Mouse (Mus musculus): ENCODE measurements at regions not wholly inside any gene's neighbourhood (a gene's known extent, or its start where the extent isn't known, plus 50 kb on each side); places are given as distances from the start of the nearest gene placed in this dataset.

DNA sequence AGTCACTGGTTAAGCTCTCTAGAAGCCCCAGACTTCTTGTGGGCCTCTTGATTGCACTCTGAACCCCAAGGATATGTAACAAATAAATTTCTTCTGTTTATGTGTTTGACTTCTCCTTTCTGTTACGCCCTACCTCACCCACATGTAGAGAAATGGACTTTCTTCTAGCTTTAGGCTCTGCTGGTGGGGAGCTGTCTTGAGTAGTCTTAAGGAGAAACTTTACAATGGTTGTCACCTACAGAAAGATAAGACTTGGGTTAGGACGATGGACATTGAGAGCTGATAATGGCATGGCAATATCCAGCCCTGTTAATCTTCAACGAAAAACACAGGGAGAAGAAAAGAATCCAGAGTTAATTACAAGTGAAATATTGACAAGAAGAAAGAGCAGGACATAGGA is 416.1 kb downstream of the Dmrt2 start:
- Histone ChIP-seq H3K4me2 (ENCODE audit: low read depth, low read length) (no peak overlapping the region), H3K36me3 (ENCODE audit: control insufficient read depth, insufficient read depth, low read length) (no peaks in the 10 kb centered on the region), H3K4me1 (ENCODE audit: control insufficient read depth, insufficient read depth, low read length) (no peaks in the 10 kb centered on the region), H3K9ac (replicated peaks; ENCODE audit: low read depth, low read length) (no peak overlapping the region), H3K4me3 (ENCODE audit: low read depth, low read length) (no peak overlapping the region), H3K27me3 (ENCODE audit: control insufficient read depth, insufficient read depth, low read length) (no peaks in the 10 kb centered on the region), H3K9me3 (ENCODE audit: control insufficient read depth, low read length) (no peaks in the 10 kb centered on the region), H3K27ac (ENCODE audit: low read depth, low read length) (no peak overlapping the region)
- WGBS = 75% methylated on average over 3 of the region's 3 CpGs
- ATAC-seq (ENCODE audit: low read depth) = no peak

DNA sequence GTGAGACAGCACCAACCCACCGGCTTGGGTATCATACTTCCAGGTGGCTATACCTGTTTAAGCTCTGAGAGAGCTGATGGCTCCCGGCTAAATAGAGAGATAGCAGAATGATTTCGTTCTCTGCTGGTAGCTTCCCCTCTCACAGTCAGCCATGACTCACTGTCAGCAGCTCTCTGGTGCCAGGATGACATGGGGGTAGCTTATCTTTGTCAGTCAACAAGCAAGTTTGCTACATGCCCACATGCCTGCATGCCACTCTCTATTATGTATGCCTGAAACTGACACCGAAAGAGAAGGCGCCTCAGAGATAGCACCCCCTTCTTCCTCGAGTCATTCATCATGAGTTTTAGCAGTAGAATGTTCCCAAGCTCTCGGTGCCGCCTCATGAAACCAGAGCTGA is 419.2 kb downstream of the Dmrt2 start:
- Histone ChIP-seq H3K4me2 (ENCODE audit: low read depth, low read length) (no peak overlapping the region), H3K36me3 (ENCODE audit: control insufficient read depth, insufficient read depth, low read length) (no peaks in the 10 kb centered on the region), H3K9ac (replicated peaks; ENCODE audit: low read depth, low read length) (no peak overlapping the region), H3K4me1 (ENCODE audit: control insufficient read depth, insufficient read depth, low read length) (no peaks in the 10 kb centered on the region), H3K9me3 (ENCODE audit: control insufficient read depth, low read length) (no peaks in the 10 kb centered on the region), H3K4me3 (ENCODE audit: low read depth, low read length) (no peak overlapping the region), H3K27ac (ENCODE audit: low read depth, low read length) (no peak overlapping the region), H3K27me3 (ENCODE audit: control insufficient read depth, insufficient read depth, low read length) (no peaks in the 10 kb centered on the region)
- 88% methylated on average over 8 of the region's 8 CpGs for WGBS
- no peak for ATAC-seq (ENCODE audit: low read depth)

DNA sequence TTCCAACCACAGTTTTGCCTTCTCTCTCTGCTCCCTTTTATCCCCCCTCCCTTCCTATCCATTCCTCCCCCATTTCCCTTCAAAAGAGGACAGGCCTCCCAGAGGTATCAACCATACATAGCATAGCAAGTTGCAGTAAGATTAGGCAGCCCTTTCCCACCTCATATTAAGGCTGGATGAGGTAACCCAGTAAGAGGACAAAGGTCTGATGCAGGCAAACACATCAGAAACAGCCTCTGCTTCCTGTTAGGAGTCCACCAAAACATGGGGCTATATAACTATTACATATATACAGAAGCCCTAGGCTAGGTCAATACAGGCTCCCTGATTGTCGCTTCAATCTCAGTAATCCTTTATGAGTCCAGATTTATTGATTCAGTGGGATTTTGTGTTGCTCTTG is 421.6 kb downstream of the Dmrt2 start:
- H3K9me3 ChIP-seq (ENCODE audit: control insufficient read depth, low read length) = no peaks in the 10 kb centered on the region
- no peak overlapping the region for H3K27ac ChIP-seq (ENCODE audit: low read depth, low read length)
- ATAC-seq (ENCODE audit: low read depth) = no peak
- no peak overlapping the region for H3K9ac ChIP-seq (replicated peaks; ENCODE audit: low read depth, low read length)
- H3K36me3 ChIP-seq (ENCODE audit: control insufficient read depth, insufficient read depth, low read length) = no peaks in the 10 kb centered on the region
- no peak overlapping the region for H3K4me3 ChIP-seq (ENCODE audit: low read depth, low read length)
- no peaks in the 10 kb centered on the region for H3K4me1 ChIP-seq (ENCODE audit: control insufficient read depth, insufficient read depth, low read length)
- no peaks in the 10 kb centered on the region for H3K27me3 ChIP-seq (ENCODE audit: control insufficient read depth, insufficient read depth, low read length)
- 100% methylated on average over 1 of the region's 1 CpGs for WGBS
- no peak overlapping the region for H3K4me2 ChIP-seq (ENCODE audit: low read depth, low read length)

DNA sequence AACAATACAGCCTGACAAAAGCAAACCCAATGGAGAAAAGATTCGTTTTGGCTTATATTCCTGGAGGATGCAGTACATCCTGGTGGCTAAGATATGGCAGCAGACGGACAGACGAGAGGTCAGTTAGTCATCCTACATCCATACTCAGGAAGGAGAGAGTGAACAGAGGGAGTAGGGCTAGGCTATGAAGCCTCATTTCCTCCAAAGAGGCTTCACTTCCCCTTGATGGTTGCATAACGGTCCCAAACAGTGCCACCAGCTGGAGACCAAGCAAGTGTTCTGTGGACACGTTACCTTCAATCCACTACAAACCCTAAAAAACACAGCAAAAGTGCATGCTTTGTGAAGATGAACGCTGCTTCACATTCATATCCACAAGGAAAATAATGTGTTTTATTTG is 442.1 kb downstream of the Dmrt2 start:
- ATAC-seq (ENCODE audit: low read depth) = no peak
- no peaks in the 10 kb centered on the region for H3K27me3 ChIP-seq (ENCODE audit: control insufficient read depth, insufficient read depth, low read length)
- no peak overlapping the region for H3K9ac ChIP-seq (replicated peaks; ENCODE audit: low read depth, low read length)
- H3K4me2 ChIP-seq (ENCODE audit: low read depth, low read length) = no peak overlapping the region
- no peak overlapping the region for H3K4me3 ChIP-seq (ENCODE audit: low read depth, low read length)
- WGBS = 89% methylated on average over 6 of the region's 6 CpGs
- no peaks in the 10 kb centered on the region for H3K9me3 ChIP-seq (ENCODE audit: control insufficient read depth, low read length)
- H3K36me3 ChIP-seq (ENCODE audit: control insufficient read depth, insufficient read depth, low read length) = no peaks in the 10 kb centered on the region
- H3K4me1 ChIP-seq (ENCODE audit: control insufficient read depth, insufficient read depth, low read length) = no peaks in the 10 kb centered on the region
- H3K27ac ChIP-seq (ENCODE audit: low read depth, low read length) = no peak overlapping the region

DNA sequence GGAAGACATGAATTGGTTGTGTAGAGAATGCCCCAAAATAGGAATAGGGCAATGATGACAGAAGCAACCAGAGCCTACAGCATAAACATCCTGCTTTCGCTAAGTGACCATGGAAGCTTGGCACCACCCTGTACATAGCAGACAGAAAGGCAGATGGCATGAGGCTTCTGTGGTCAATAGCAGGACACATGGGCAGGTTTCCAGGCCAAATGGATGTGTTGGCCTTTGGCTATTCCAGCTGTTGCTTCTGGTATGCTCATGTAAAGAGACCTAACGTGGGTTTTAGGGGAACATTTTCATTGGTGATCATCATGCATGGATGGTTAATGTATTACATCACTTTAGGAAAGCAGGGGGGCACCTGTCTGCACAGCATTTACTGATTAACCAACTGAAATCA is 456.2 kb downstream of the Dmrt2 start:
- H3K27me3 ChIP-seq (ENCODE audit: control insufficient read depth, insufficient read depth, low read length) = no peaks in the 10 kb centered on the region
- no peak overlapping the region for H3K27ac ChIP-seq (ENCODE audit: low read depth, low read length)
- no peaks in the 10 kb centered on the region for H3K36me3 ChIP-seq (ENCODE audit: control insufficient read depth, insufficient read depth, low read length)
- H3K4me1 ChIP-seq (ENCODE audit: control insufficient read depth, insufficient read depth, low read length) = no peaks in the 10 kb centered on the region
- no peak for ATAC-seq (ENCODE audit: low read depth)
- H3K9ac ChIP-seq (replicated peaks; ENCODE audit: low read depth, low read length) = no peak overlapping the region
- H3K4me3 ChIP-seq (ENCODE audit: low read depth, low read length) = no peak overlapping the region
- 74% methylated on average over 2 of the region's 2 CpGs for WGBS
- no peak overlapping the region for H3K4me2 ChIP-seq (ENCODE audit: low read depth, low read length)
- H3K9me3 ChIP-seq (ENCODE audit: control insufficient read depth, low read length) = no peaks in the 10 kb centered on the region

DNA sequence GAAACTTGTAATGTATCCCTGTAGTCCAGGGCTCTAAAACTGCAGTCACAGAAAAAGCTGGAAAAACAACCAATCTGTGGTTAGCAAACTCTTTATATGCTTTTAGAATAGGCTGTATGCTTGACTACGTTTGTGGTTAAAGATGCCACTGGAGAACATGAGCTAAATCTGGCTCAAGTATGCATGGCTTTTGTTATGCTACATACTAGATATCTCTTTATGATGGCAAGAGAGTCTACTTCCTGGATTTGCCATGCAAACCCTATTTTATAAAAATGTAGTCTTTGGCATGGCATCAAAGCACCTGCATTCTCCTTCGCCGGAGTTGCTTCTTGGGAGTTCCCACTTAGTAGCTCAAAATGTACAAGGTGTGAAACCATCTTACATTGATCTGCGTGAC is 462.2 kb downstream of the Dmrt2 start:
- ATAC-seq (ENCODE audit: low read depth) = no peak
- 92% methylated on average over 4 of the region's 4 CpGs for whole genome bisulfite sequencing

DNA sequence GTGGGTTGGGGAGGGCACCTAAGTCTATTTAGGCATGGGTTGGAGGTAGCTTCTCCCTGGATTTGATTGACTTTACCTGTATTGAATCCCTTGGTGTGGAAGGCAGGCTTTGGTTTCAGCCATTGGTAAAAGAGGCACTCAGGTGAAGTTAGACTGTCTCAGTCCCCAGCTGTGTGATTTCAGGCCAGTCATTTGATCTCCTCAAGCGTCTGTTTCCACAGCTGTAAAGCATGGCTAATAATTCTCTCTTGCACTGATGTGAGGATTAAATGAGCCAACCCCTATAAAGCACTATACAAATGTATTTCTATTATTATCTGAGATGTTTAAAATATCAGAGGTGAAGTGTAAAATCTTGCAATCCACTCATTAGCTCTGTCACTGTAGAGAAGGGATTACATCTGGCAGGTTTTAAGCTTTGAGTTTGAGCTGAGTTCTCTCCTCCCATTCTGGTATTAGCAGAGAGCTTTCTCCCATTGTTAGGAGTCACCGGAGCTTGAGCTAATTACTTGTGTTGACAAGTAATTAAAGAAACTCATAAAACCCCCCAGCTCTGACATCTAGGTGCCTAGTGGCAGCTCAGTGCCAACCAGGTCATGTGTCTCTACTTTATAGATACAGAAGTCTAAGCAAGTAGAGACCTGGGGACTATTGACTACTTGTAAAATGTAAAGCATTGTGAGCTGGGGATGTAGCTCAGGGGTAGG is 463.3 kb downstream of the Dmrt2 start:
- Histone ChIP-seq H3K9me3 (ENCODE audit: control insufficient read depth, low read length) (no peaks in the 10 kb centered on the region), H3K4me3 (ENCODE audit: low read depth, low read length) (no peak overlapping the region), H3K27me3 (ENCODE audit: control insufficient read depth, insufficient read depth, low read length) (no peaks in the 10 kb centered on the region), H3K9ac (replicated peaks; ENCODE audit: low read depth, low read length) (no peak overlapping the region), H3K4me1 (ENCODE audit: control insufficient read depth, insufficient read depth, low read length) (0 out of 2 replicates have a peak, but pooled peaks cover 3% of the 10 kb centered on the region), H3K4me2 (ENCODE audit: low read depth, low read length) (no peak overlapping the region), H3K27ac (ENCODE audit: low read depth, low read length) (no peak overlapping the region), H3K36me3 (ENCODE audit: control insufficient read depth, insufficient read depth, low read length) (no peaks in the 10 kb centered on the region)
- 7% methylated on average over 2 of the region's 2 CpGs for WGBS
- no peak for ATAC-seq (ENCODE audit: low read depth)

More for the DNA sequence above, 462.2 kb downstream of the Dmrt2 start:
- Histone ChIP-seq H3K4me3 (ENCODE audit: low read depth, low read length) (no peak overlapping the region), H3K36me3 (ENCODE audit: control insufficient read depth, insufficient read depth, low read length) (no peaks in the 10 kb centered on the region), H3K9ac (replicated peaks; ENCODE audit: low read depth, low read length) (no peak overlapping the region), H3K27me3 (ENCODE audit: control insufficient read depth, insufficient read depth, low read length) (no peaks in the 10 kb centered on the region), H3K9me3 (ENCODE audit: control insufficient read depth, low read length) (no peaks in the 10 kb centered on the region), H3K4me2 (ENCODE audit: low read depth, low read length) (no peak overlapping the region), H3K4me1 (ENCODE audit: control insufficient read depth, insufficient read depth, low read length) (0 out of 2 replicates have a peak, but pooled peaks cover 3% of the 10 kb centered on the region), H3K27ac (ENCODE audit: low read depth, low read length) (no peak overlapping the region)

DNA sequence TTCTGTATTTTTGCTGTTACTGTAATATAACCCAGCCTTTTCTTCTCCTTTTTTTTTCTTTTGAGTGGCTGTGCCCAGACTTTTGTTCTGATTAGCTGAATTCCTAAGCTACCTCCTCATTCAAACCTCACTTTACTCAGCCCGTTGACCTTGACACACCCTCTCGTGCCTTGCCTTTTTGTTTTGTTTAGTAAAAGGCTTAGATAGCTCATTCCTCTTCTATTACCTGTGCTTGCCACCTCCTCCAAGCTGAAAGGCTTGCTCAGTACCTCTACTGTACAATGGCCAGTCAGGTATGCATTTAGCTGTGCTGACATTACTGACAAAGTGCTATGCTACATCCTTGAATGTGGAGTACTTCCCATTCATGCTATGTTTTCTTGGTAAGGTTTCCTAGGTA is 464.2 kb upstream of the Smarca2 start:
- H3K27me3 ChIP-seq (ENCODE audit: control insufficient read depth, insufficient read depth, low read length) = no peaks in the 10 kb centered on the region
- H3K4me3 ChIP-seq (ENCODE audit: low read depth, low read length) = no peak overlapping the region
- no peak overlapping the region for H3K27ac ChIP-seq (ENCODE audit: low read depth, low read length)
- H3K36me3 ChIP-seq (ENCODE audit: control insufficient read depth, insufficient read depth, low read length) = no peaks in the 10 kb centered on the region
- H3K9me3 ChIP-seq (ENCODE audit: control insufficient read depth, low read length) = no peaks in the 10 kb centered on the region
- 83% methylated on average over 2 of the region's 2 CpGs for WGBS
- H3K4me1 ChIP-seq (ENCODE audit: control insufficient read depth, insufficient read depth, low read length) = 0 out of 2 replicates have a peak, but pooled peaks cover 2% of the 10 kb centered on the region
- ATAC-seq (ENCODE audit: low read depth) = no peak
- H3K4me2 ChIP-seq (ENCODE audit: low read depth, low read length) = no peak overlapping the region
- no peak overlapping the region for H3K9ac ChIP-seq (replicated peaks; ENCODE audit: low read depth, low read length)

DNA sequence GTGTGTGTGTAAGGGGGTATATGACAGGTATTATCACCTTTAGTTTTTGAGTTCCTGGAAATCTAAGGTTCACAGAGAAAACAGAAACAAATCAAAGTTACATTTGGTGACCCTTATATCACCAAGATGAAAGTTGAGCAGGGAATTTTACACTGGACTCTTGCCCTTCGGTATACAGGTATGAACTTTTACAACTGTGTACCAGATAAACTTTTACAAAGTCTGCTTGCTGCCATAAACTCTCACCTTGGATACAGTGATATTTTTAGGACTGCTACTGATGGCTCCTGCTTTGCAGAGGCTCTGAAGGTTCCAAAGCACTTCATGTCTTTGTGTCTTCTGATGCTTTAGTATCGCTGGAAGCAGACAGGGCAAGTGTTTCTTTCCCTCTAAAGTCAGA is 461.3 kb upstream of the Smarca2 start:
- Histone ChIP-seq H3K36me3 (ENCODE audit: control insufficient read depth, insufficient read depth, low read length) (no peaks in the 10 kb centered on the region), H3K27me3 (ENCODE audit: control insufficient read depth, insufficient read depth, low read length) (no peaks in the 10 kb centered on the region), H3K4me2 (ENCODE audit: low read depth, low read length) (no peak overlapping the region), H3K27ac (ENCODE audit: low read depth, low read length) (no peak overlapping the region), H3K9me3 (ENCODE audit: control insufficient read depth, low read length) (no peaks in the 10 kb centered on the region), H3K9ac (replicated peaks; ENCODE audit: low read depth, low read length) (no peak overlapping the region), H3K4me1 (ENCODE audit: control insufficient read depth, insufficient read depth, low read length) (no peaks in the 10 kb centered on the region), H3K4me3 (ENCODE audit: low read depth, low read length) (no peak overlapping the region)
- WGBS = 95% methylated on average over 2 of the region's 2 CpGs
- ATAC-seq (ENCODE audit: low read depth) = no peak

Measured in neural tube, embryonic 14.5 days (tissue).